Mouse (Mus musculus): ENCODE measurements around the gene Pdcl.

Pdcl gene

GRCm38 (mm10) chr2:37358633-37359540, at the start of gene Pdcl:
TSS of gene Pdcl (minus strand) at chr2:37359332.
- DNase-seq (ENCODE audit: extremely low spot score, low spot score) = peak; percentile 87

GRCm38 (mm10) chr2:37395539-37395938, 36.4 kb upstream of the Pdcl start:
- no peak for DNase-seq (ENCODE audit: extremely low spot score, low spot score)

GRCm38 (mm10) chr2:37382921-37383320, 23.8 kb upstream of the Pdcl start:
- DNase-seq (ENCODE audit: extremely low spot score, low spot score) = no peak

GRCm38 (mm10) chr2:37380189-37380588, 21.1 kb upstream of the Pdcl start:
- DNase-seq (ENCODE audit: extremely low spot score, low spot score) = peak; percentile 29

- no peak for DNase-seq (ENCODE audit: extremely low spot score, low spot score)
Measured at GRCm38 (mm10) chr2:37376018-37376417, 16.9 kb upstream of the Pdcl start.

GRCm38 (mm10) chr2:37370651-37371050, 11.5 kb upstream of the Pdcl start:
- DNase-seq (ENCODE audit: extremely low spot score, low spot score) = no peak

- DNase-seq (ENCODE audit: extremely low spot score, low spot score) = no peak
Measured at GRCm38 (mm10) chr2:37359908-37360307, 776 bp upstream of the Pdcl start.

- no peak for DNase-seq (ENCODE audit: extremely low spot score, low spot score)
Measured at GRCm38 (mm10) chr2:37355571-37355970, 3.6 kb downstream of the Pdcl start.

- DNase-seq (ENCODE audit: extremely low spot score, low spot score) = no peak
Measured at GRCm38 (mm10) chr2:37351671-37352070, 7.5 kb downstream of the Pdcl start.

GRCm38 (mm10) chr2:37338497-37339187, 20.5 kb downstream of the Pdcl start:
- peak; percentile 29 for DNase-seq (ENCODE audit: extremely low spot score, low spot score)

- DNase-seq (ENCODE audit: extremely low spot score, low spot score) = no peak
Measured at GRCm38 (mm10) chr2:37333321-37333720, 25.8 kb downstream of the Pdcl start.

GRCm38 (mm10) chr2:37326215-37326614, 32.9 kb downstream of the Pdcl start, which contains the start of gene Olfr368:
TSS of gene Olfr368 (plus strand) at chr2:37326515.
- DNase-seq (ENCODE audit: extremely low spot score, low spot score) = no peak
